In genomic region chr2:126947646-126948045, GRCm38 (mm10) we compare ENCODE assay signal across 23 mouse cellular contexts. TPM values are rescaled to one million over a fixed set of nuclear protein-coding genes. Genes with fewer than 3 reads are reported as not detected.
DNase-seq lines count a peak whose midpoint lies in the region; ATAC-seq and TF ChIP-seq lines count a peak whose summit lies in the region.
"Had no signal": no experiment of that assay in that cellular context is flagged by ENCODE, and none has a peak within 500 bp of the region (broad histone marks: within the 10 kb centered on the region; RNA-seq: fewer than 3 reads in every experiment).

No protein-coding gene starts in this region.

- no peaks in the 10 kb centered on the region for H3K9me3 ChIP-seq in ES-E14 (ENCODE audit: control insufficient read depth, insufficient read depth, low read depth, low read length)
- H3K9me3 ChIP-seq: embryonic facial prominence, embryonic 10.5 days; embryonic facial prominence, embryonic 12.5 days; forebrain, embryonic 10.5 days; forebrain, embryonic 12.5 days had no signal

- no peaks in the 10 kb centered on the region for H3K36me3 ChIP-seq in ES-E14 (ENCODE audit: control insufficient read depth, insufficient read depth, low read length, poor library complexity, severe bottlenecking)
- H3K36me3 ChIP-seq: embryonic facial prominence, embryonic 10.5 days; embryonic facial prominence, embryonic 12.5 days; forebrain, embryonic 10.5 days; forebrain, embryonic 12.5 days had no signal

- H3K4me3 ChIP-seq in ES-E14 (ENCODE audit: insufficient read depth in 1 of 2, low read depth in 1 of 2, low read length in 2 of 2, poor library complexity in 1 of 2, severe bottlenecking in 1 of 2), result no peak overlapping the region
- H3K4me3 ChIP-seq: embryonic facial prominence, embryonic 10.5 days; embryonic facial prominence, embryonic 12.5 days; erythroblast, embryonic 14.5 days; forebrain, embryonic 10.5 days; forebrain, embryonic 12.5 days had no signal

- H3K27ac ChIP-seq in ES-E14 (ENCODE audit: insufficient read depth, low read depth, low read length, poor library complexity, severe bottlenecking), result no peak overlapping the region; the same call in 1 of the 2 replicates
- H3K27ac ChIP-seq: embryonic facial prominence, embryonic 10.5 days; embryonic facial prominence, embryonic 12.5 days; forebrain, embryonic 10.5 days; forebrain, embryonic 12.5 days had no signal

- no peak for ATAC-seq in inflammation-experienced regulatory T-cells, adult 6 months
- ATAC-seq: forebrain, embryonic 14.5 days; forebrain, embryonic 16.5 days had no signal

- in situ Hi-C loops in ES-E14 (cut with MboI; ENCODE audit: low sequenced_read_pairs in 2 of 2, unreplicated experiment in 2 of 2), result no loop called here

- H3K9ac ChIP-seq in ES-E14 (ENCODE audit: insufficient read depth, low read depth, low read length, poor library complexity, severe bottlenecking), result no peak overlapping the region
- H3K9ac ChIP-seq: embryonic facial prominence, embryonic 12.5 days; forebrain, embryonic 12.5 days had no signal

- peaks cover 7 to 21% of the 10 kb centered on the region in 2 experiments for H3K4me1 ChIP-seq in ES-E14 (ENCODE audit: control insufficient read depth in 2 of 2, insufficient read depth in 2 of 2, low read length in 2 of 2, poor library complexity in 1 of 2)
- H3K4me1 ChIP-seq: embryonic facial prominence, embryonic 10.5 days; embryonic facial prominence, embryonic 12.5 days; forebrain, embryonic 10.5 days; forebrain, embryonic 12.5 days had no signal

- peak; percentile 51 for DNase-seq in ES-CJ7 (ENCODE audit: low read depth, low spot score)
- DNase-seq in ES-E14 (ENCODE audit: low read depth, low spot score), result no peak
- DNase-seq in ZHBTc4 (ENCODE audit: low read depth, low spot score), result peak; percentile 14
- no peak for DNase-seq in kidney, postnatal 36 days
- no peak for DNase-seq in embryo, embryonic 9.5 days (ENCODE audit: extremely low spot score)
- DNase-seq: adrenal gland, adult 2 months; adrenal gland, postnatal 10 days; adrenal gland, postnatal 25 days; cerebellum, adult 11 months; cerebellum, adult 18-20 months; cerebellum, adult 8-10 months; cerebellum, adult 9-11 months; cerebellum, postnatal 14 days; cerebellum, postnatal 36 days; embryo, embryonic 11 days had no signal

TF ChIP-seq in ES-E14, 5 proteins besides CTCF, POLR2A, EP300 and RAD21:
- TF ChIP-seq MAFK (IDR thresholded peaks at IDR 0.05; ENCODE audit: insufficient read depth, low read depth, low read length) (no peak), ZNF384 (IDR thresholded peaks at IDR 0.05; ENCODE audit: low read depth, low read length) (0 out of 2 replicates have a peak, but pooled peaks have one; percentile 16)

RNA-seq across cellular contexts. Expression of gene Sppl2a, which starts 14.6 kb away (rescaled TPM):
- 15.2 and 18.3 TPM in 2 replicates for total RNA-seq in ES-E14 (2012; rRNA removed)
- polyA plus RNA-seq in inflammation-experienced regulatory T-cells, adult 6 months (2017; shearing (Covaris generic)), result 100 to 1,000 TPM in 1 of 3 experiments, 10 to 100 TPM in 2; 67.1 to 107 (median 73.4) TPM

Comparison
In these comparisons a context has a peak if more than half of its experiments do, and no peak if none do; other contexts are left out.
1. DNase-seq: peak in ES-CJ7 (single experiment) and ZHBTc4 (single experiment); none in ES-E14 (single experiment), kidney, postnatal 36 days (0 of 2) and embryo, embryonic 9.5 days (single experiment).